Mouse (Mus musculus): ENCODE data around the gene Olfr1458. TPM values are rescaled to one million over a fixed set of nuclear protein-coding genes. Genes with fewer than 3 reads are reported as not detected.

Olfr1458 gene
- not detected in 2 replicates for polyA plus RNA-seq (2012; rRNA removed)

- no peaks in the 10 kb centered on the region for H3K4me1 ChIP-seq (ENCODE audit: control insufficient read depth, insufficient read depth, low read length)
- WGBS: 68% methylated on average over 3 of the region's 3 CpGs
- TF ChIP-seq POLR2A (IDR thresholded peaks at IDR 0.05; ENCODE audit: borderline replicate concordance, extremely low read depth, low read depth, low read length) (no peak), CTCF (IDR thresholded peaks at IDR 0.05; ENCODE audit: insufficient read depth, low read length) (no peak)
- DNase-seq: no peak
- H3K4me3 ChIP-seq (replicated peaks; ENCODE audit: extremely low read depth, low read depth, low read length): no peak within 1 kb of the TSS
Measured at GRCm38 (mm10) chr19:13106675-13107074, at the start of gene Olfr1458. Gene Olfr1458 (minus strand): TSS chr19:13106775.

- TF ChIP-seq POLR2A (IDR thresholded peaks at IDR 0.05; ENCODE audit: borderline replicate concordance, extremely low read depth, low read depth, low read length) (no peak), CTCF (IDR thresholded peaks at IDR 0.05; ENCODE audit: insufficient read depth, low read length) (no peak)
Measured at GRCm38 (mm10) chr19:13149449-13149848, 42.9 kb upstream of the Olfr1458 start, which contains the start of gene Olfr1459. Gene Olfr1459 (minus strand): TSS chr19:13149549.

DNA sequence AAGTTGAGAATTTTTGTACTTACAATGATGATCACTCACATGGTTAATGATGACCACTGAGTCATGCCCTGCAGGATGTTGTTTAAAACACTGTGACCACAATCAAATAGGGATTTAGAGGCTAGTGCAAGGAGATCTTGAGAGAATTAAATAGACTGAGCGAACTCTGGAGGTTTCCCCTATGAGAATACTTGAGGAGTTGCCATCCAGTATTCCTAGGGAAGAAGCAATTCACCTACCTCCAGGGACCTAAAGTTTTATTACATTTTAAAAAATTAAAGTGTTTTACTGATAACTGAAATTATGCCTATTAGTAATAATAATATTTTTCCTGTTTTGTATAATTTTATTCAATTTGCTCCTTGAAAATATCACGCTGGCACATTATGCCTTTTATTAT is 8.8 kb downstream of the Olfr1458 start, which contains the start of gene Olfr1457:
Olfr1457 (minus strand) TSS at position 101 of the 400 bp plus-strand sequence.
- no peak for DNase-seq
- no peak for TF ChIP-seq POLR2A (IDR thresholded peaks at IDR 0.05; ENCODE audit: borderline replicate concordance, extremely low read depth, low read depth, low read length)
- TF ChIP-seq CTCF (IDR thresholded peaks at IDR 0.05; ENCODE audit: insufficient read depth, low read length): no peak
- no peak within 1 kb of the TSS for H3K4me3 ChIP-seq (replicated peaks; ENCODE audit: extremely low read depth, low read depth, low read length)
- no peaks in the 10 kb centered on the region for H3K4me1 ChIP-seq (ENCODE audit: control insufficient read depth, insufficient read depth, low read length)
- WGBS: 64% methylated on average over 2 of the region's 2 CpGs

More at GRCm38 (mm10) chr19:13149449-13149848, 42.9 kb upstream of the Olfr1458 start, which contains the start of gene Olfr1459:
- no peak for DNase-seq
- Histone ChIP-seq H3K4me1 (ENCODE audit: control insufficient read depth, insufficient read depth, low read length) (no peaks in the 10 kb centered on the region), H3K4me3 (replicated peaks; ENCODE audit: extremely low read depth, low read depth, low read length) (no peak within 1 kb of the TSS)
- 70% methylated on average over 1 of the region's 1 CpGs for WGBS

- no peak for DNase-seq
- TF ChIP-seq CTCF (IDR thresholded peaks at IDR 0.05; ENCODE audit: insufficient read depth, low read length): no peak
- TF ChIP-seq POLR2A (IDR thresholded peaks at IDR 0.05; ENCODE audit: borderline replicate concordance, extremely low read depth, low read depth, low read length): no peak
- 74% methylated on average over 1 of the region's 1 CpGs for WGBS
- Histone ChIP-seq H3K4me1 (ENCODE audit: control insufficient read depth, insufficient read depth, low read length) (no peaks in the 10 kb centered on the region), H3K4me3 (replicated peaks; ENCODE audit: extremely low read depth, low read depth, low read length) (no peak overlapping the region)
Measured at GRCm38 (mm10) chr19:13093908-13094307, 12.7 kb downstream of the Olfr1458 start.

DNA sequence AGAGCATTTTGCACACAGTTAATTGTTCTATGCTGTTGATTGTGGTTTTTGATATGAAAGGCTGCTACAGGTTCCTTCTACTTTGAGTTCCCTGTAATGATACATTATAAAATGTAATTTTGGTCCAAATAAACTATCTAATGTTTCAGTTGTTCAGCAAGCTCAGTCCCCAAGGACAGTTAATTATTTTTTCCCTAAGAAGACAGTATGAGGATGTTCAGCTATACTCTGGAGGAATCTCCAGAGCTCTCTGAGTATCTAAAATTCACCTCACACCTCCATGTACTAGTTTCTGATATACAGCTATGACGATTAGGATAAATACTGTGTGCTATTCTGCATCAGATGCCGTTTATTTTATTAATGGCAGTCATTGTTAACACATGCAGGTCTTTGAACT is 46.3 kb downstream of the Olfr1458 start, which contains the start of gene Olfr1454:
Olfr1454 (plus strand) TSS at position 301 of the 400 bp plus-strand sequence.
- no peak for DNase-seq
- H3K4me3 ChIP-seq (replicated peaks; ENCODE audit: extremely low read depth, low read depth, low read length): no peak within 1 kb of the TSS
- no peaks in the 10 kb centered on the region for H3K4me1 ChIP-seq (ENCODE audit: control insufficient read depth, insufficient read depth, low read length)
- WGBS: 56% methylated on average over 2 of the region's 2 CpGs
- no peak for TF ChIP-seq CTCF (IDR thresholded peaks at IDR 0.05; ENCODE audit: insufficient read depth, low read length)
- no peak for TF ChIP-seq POLR2A (IDR thresholded peaks at IDR 0.05; ENCODE audit: borderline replicate concordance, extremely low read depth, low read depth, low read length)

Other genes starting within 250 kb of the Olfr1458 start
- gene Olfr1444, start 249.5 kb downstream of the Olfr1458 start, polyA plus RNA-seq (2012; rRNA removed): not detected in 2 replicates
- not detected in 2 replicates for gene Olfr1445, start 222.9 kb downstream of the Olfr1458 start, polyA plus RNA-seq (2012; rRNA removed)
- gene Olfr1446, start 213.3 kb downstream of the Olfr1458 start, polyA plus RNA-seq (2012; rRNA removed): not detected in 2 replicates
- gene Olfr1447, start 203.0 kb downstream of the Olfr1458 start, polyA plus RNA-seq (2012; rRNA removed): not detected in 2 replicates
- gene Olfr1448, start 182.4 kb downstream of the Olfr1458 start, polyA plus RNA-seq (2012; rRNA removed): not detected in 2 replicates
- gene Olfr1449, start 175.9 kb downstream of the Olfr1458 start, polyA plus RNA-seq (2012; rRNA removed): not detected in 2 replicates
- gene Olfr1450, start 156.5 kb downstream of the Olfr1458 start, polyA plus RNA-seq (2012; rRNA removed): not detected in 2 replicates
- not detected in 2 replicates for gene Olfr1451, start 111.8 kb downstream of the Olfr1458 start, polyA plus RNA-seq (2012; rRNA removed)
- not detected in 2 replicates for gene Olfr1453, start 78.4 kb downstream of the Olfr1458 start, polyA plus RNA-seq (2012; rRNA removed)
- not detected in 2 replicates for gene Olfr1454, start 46.2 kb downstream of the Olfr1458 start, polyA plus RNA-seq (2012; rRNA removed)
- not detected in 2 replicates for gene Olfr1457, start 8.9 kb downstream of the Olfr1458 start, polyA plus RNA-seq (2012; rRNA removed)
- gene Olfr1459, start 42.8 kb upstream of the Olfr1458 start, polyA plus RNA-seq (2012; rRNA removed): not detected in 2 replicates
- not detected in 2 replicates for gene Olfr1461, start 56.2 kb upstream of the Olfr1458 start, polyA plus RNA-seq (2012; rRNA removed)
- gene Olfr1462, start 79.0 kb upstream of the Olfr1458 start, polyA plus RNA-seq (2012; rRNA removed): not detected in 2 replicates
- not detected in 2 replicates for gene Olfr1463, start 124.6 kb upstream of the Olfr1458 start, polyA plus RNA-seq (2012; rRNA removed)
- gene Olfr1465, start 208.8 kb upstream of the Olfr1458 start, polyA plus RNA-seq (2012; rRNA removed): not detected in 2 replicates
- gene Olfr1466, start 232.1 kb upstream of the Olfr1458 start, polyA plus RNA-seq (2012; rRNA removed): not detected in 2 replicates

All from lung, adult 2 months (tissue).